Mouse (Mus musculus) MEL (cell line): ENCODE measurements at regions not wholly inside any gene's neighbourhood (a gene's known extent, or its start where the extent isn't known, plus 50 kb on each side); places are given as distances from the start of the nearest gene placed in this dataset.

Experiments used
- DNase-seq: peaks from one replicate; pipeline ENCODE4 v3.0.0; 2011; ENCODE audit warnings: low read depth, low spot score
- H3K27ac ChIP-seq: 2 replicates; pipeline ENCODE4 v1.5.1; 2012; ENCODE audit warnings: low read depth, mild to moderate bottlenecking, control low read depth, low read length, moderate library complexity; ENCODE audit not compliant: control insufficient read depth
- H3K27me3 ChIP-seq, 2 experiments: fragments of 150-350 bp in 1 of 2; sonication (generic) in 1 of 2; 2 replicates each; pipeline ENCODE4 v1.6.1; 2012; ENCODE audit warnings: low read length in 2 of 2, mild to moderate bottlenecking in 2 of 2, improper control_type of control experiment in 1 of 2, moderate library complexity in 1 of 2; ENCODE audit not compliant: insufficient read depth in 2 of 2, control insufficient read depth in 1 of 2
- H3K36me3 ChIP-seq, 2 experiments: 2 replicates each; pipeline ENCODE4 v1.6.1; 2012 to 2014; ENCODE audit warnings: low read length in 2 of 2, improper control_type of control experiment in 1 of 2, inconsistent platforms in 1 of 2, mild to moderate bottlenecking in 1 of 2; ENCODE audit not compliant: insufficient read depth in 2 of 2, control insufficient read depth in 1 of 2
- H3K4me1 ChIP-seq, 2 experiments: fragments of 150-350 bp in 1 of 2; sonication (generic) in 1 of 2; 2 replicates each; pipeline ENCODE4 v1.6.1; 2012; ENCODE audit warnings: low read length in 2 of 2, improper control_type of control experiment in 1 of 2, mild to moderate bottlenecking in 1 of 2; ENCODE audit not compliant: insufficient read depth in 2 of 2, control insufficient read depth in 1 of 2
- H3K4me3 ChIP-seq, 2 experiments: fragments of 150-350 bp in 1 of 2; sonication (generic) in 1 of 2; 2 replicates each; pipeline ENCODE4 v1.5.1; 2012; ENCODE audit warnings: low read depth in 2 of 2, low read length in 2 of 2, mild to moderate bottlenecking in 2 of 2, moderate library complexity in 2 of 2, control low read depth in 1 of 2, improper control_type of control experiment in 1 of 2; ENCODE audit not compliant: control insufficient read depth in 1 of 2, insufficient read depth in 1 of 2
- H3K79me2 ChIP-seq: 2 replicates; pipeline ENCODE4 v1.6.1; 2012; ENCODE audit warnings: mild to moderate bottlenecking, low read length, moderate library complexity; ENCODE audit not compliant: control insufficient read depth, poor library complexity, insufficient read depth
- H3K9ac ChIP-seq: 2 replicates; pipeline ENCODE4 v1.6.1; 2012; ENCODE audit warnings: low read depth, mild to moderate bottlenecking, control low read depth, low read length, moderate library complexity; ENCODE audit not compliant: control insufficient read depth, poor library complexity, severe bottlenecking
- H3K9me3 ChIP-seq: fragments of 150-350 bp; sonication (generic); replicated peaks from 2 replicates; pipeline ENCODE4 v1.6.1; 2012; ENCODE audit warnings: mild to moderate bottlenecking, low read length, improper control_type of control experiment, moderate library complexity; ENCODE audit not compliant: insufficient read depth
- BHLHE40 ChIP-seq: IDR thresholded peaks from 2 replicates; pipeline ENCODE4 v1.6.1; 2012; ENCODE audit warnings: low read depth, mild to moderate bottlenecking, inconsistent platforms, low read length, improper control_type of control experiment, borderline replicate concordance
- CHD1 ChIP-seq: IDR thresholded peaks from 2 replicates; pipeline ENCODE4 v1.6.1; 2012; ENCODE audit warnings: low read depth, mild to moderate bottlenecking, inconsistent platforms, low read length, improper control_type of control experiment
- GABPA ChIP-seq: IDR thresholded peaks from 2 replicates; pipeline ENCODE4 v1.6.1; 2012; ENCODE audit warnings: low read depth, mild to moderate bottlenecking, inconsistent platforms, low read length, improper control_type of control experiment, moderate library complexity
- GATA1 ChIP-seq: IDR thresholded peaks from 2 replicates; pipeline ENCODE4 v1.6.1; 2011; ENCODE audit warnings: low read depth, low read length, improper control_type of control experiment
- HCFC1 ChIP-seq: IDR thresholded peaks from 2 replicates; pipeline ENCODE4 v1.6.1; 2012; ENCODE audit warnings: low read depth, mild to moderate bottlenecking, inconsistent platforms, low read length, improper control_type of control experiment, moderate library complexity
- JUND ChIP-seq: IDR thresholded peaks from 2 replicates; pipeline ENCODE4 v1.6.1; 2011; ENCODE audit warnings: low read depth, mild to moderate bottlenecking, improper control_type of control experiment, low read length
- KAT2A ChIP-seq: conservative IDR thresholded peaks from 2 replicates; pipeline ENCODE4 v1.6.1; 2012; ENCODE audit warnings: low read depth, low read length, improper control_type of control experiment, inconsistent platforms
- MAX ChIP-seq: IDR thresholded peaks from 2 replicates; pipeline ENCODE4 v1.6.1; 2011; ENCODE audit warnings: low read length, improper control_type of control experiment
- MAZ ChIP-seq: IDR thresholded peaks from 2 replicates; pipeline ENCODE4 v1.6.1; 2012; ENCODE audit warnings: low read depth, mild to moderate bottlenecking, inconsistent platforms, low read length, improper control_type of control experiment
- MXI1 ChIP-seq: IDR thresholded peaks from 2 replicates; pipeline ENCODE4 v1.6.1; 2011; ENCODE audit warnings: mild to moderate bottlenecking, low read depth, low read length, improper control_type of control experiment
- MYC ChIP-seq: IDR thresholded peaks from 2 replicates; pipeline ENCODE4 v1.6.1; 2011; ENCODE audit warnings: low read depth, mild to moderate bottlenecking, low read length, improper control_type of control experiment, moderate library complexity
- POLR2A ChIP-seq, 2 experiments: IDR thresholded peaks; 2 replicates each; pipeline ENCODE4 v1.6.1; 2011 to 2012; ENCODE audit warnings: low read length in 2 of 2, mild to moderate bottlenecking in 2 of 2, control low read depth in 1 of 2, improper control_type of control experiment in 1 of 2, low read depth in 1 of 2, moderate library complexity in 1 of 2; ENCODE audit not compliant: control insufficient read depth in 1 of 2, insufficient read depth in 1 of 2, poor library complexity in 1 of 2
- TAL1 ChIP-seq: IDR thresholded peaks from 2 replicates; pipeline ENCODE4 v1.6.1; 2012; ENCODE audit warnings: mild to moderate bottlenecking, inconsistent platforms, low read length, moderate library complexity, mixed read lengths
- TBP ChIP-seq: IDR thresholded peaks from 2 replicates; pipeline ENCODE4 v1.8.0; 2011; ENCODE audit warnings: low read depth, low read length, improper control_type of control experiment
- USF2 ChIP-seq, 2 experiments: IDR thresholded peaks; 2 replicates each; pipeline ENCODE4 v1.6.1; 2011 to 2012; ENCODE audit warnings: improper control_type of control experiment in 2 of 2, low read length in 2 of 2, borderline replicate concordance in 1 of 2, inconsistent platforms in 1 of 2, low read depth in 1 of 2, mild to moderate bottlenecking in 1 of 2; ENCODE audit not compliant: insufficient read depth in 1 of 2
- ZKSCAN1 ChIP-seq: IDR thresholded peaks from 2 replicates; pipeline ENCODE4 v1.6.1; 2012; ENCODE audit warnings: low read depth, mild to moderate bottlenecking, inconsistent platforms, low read length, improper control_type of control experiment, moderate library complexity
- ZNF384 ChIP-seq: IDR thresholded peaks from 2 replicates; pipeline ENCODE4 v1.6.1; 2012; ENCODE audit warnings: low read depth, mild to moderate bottlenecking, inconsistent platforms, low read length, improper control_type of control experiment

DNA sequence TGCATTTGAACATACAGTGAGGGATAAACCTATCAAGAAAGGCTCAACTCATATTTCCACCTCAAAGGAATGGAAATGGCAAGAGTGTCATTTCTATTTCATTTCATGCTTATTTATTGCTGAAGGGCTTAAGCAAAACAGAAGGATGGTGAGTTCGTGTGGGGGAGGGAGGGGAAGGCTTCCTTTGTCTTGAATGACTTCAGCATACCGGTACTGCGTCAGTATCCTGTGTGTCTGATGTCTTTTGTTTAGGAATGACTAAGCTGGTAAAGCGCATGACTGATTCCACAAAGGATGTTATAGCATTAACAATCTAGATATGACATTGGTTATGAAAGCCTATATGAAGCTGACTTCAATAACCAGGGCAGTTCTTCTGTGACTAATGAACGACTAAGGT lies 139.5 kb upstream of the Gap43 start:
- Histone ChIP-seq H3K9ac (no peak overlapping the region), H3K79me2 (no peaks in the 10 kb centered on the region), H3K9me3 (no peaks in the 10 kb centered on the region), H3K27me3 (no peaks in the 10 kb centered on the region), H3K27ac (no peak overlapping the region), H3K4me3 (no peak overlapping the region), H3K36me3 (no peaks in the 10 kb centered on the region), H3K4me1 (no peaks in the 10 kb centered on the region)
- no peak for DNase-seq
- TF ChIP-seq MYC (no peak), MAX (no peak), TAL1 (no peak), MXI1 (no peak), BHLHE40 (no peak), HCFC1 (no peak), POLR2A (IDR thresholded peaks at IDR 0.05; ENCODE audit: control insufficient read depth in 1 of 2, insufficient read depth in 1 of 2, low read depth in 1 of 2, low read length in 2 of 2, poor library complexity in 1 of 2) (no peak), CHD1 (no peak), ZKSCAN1 (no peak), ZNF384 (no peak)

DNA sequence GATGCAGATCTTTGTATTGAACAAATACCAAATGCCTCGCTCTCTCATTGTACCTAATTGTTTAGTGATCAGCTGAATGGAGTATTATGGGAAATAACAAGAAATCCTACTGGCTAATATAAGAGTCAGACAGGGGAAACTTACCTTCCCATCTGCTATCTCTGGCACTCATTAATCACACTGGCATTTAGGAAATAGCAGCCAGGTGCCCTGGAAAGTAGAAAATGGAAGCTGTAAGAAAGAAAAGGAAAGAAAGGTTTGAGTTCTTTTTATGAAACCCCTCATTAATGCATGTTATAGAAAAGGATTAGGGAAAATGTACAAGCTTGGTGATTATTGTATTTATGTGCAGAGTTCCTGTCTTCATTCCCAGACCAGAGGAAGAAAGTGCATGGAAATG lies 126.5 kb upstream of the Gap43 start:
- H3K9me3 ChIP-seq, result no peaks in the 10 kb centered on the region
- H3K36me3 ChIP-seq, result no peaks in the 10 kb centered on the region
- H3K4me1 ChIP-seq, result no peaks in the 10 kb centered on the region
- H3K9ac ChIP-seq, result no peak overlapping the region
- no peak overlapping the region for H3K4me3 ChIP-seq
- H3K27ac ChIP-seq, result no peak overlapping the region
- TF ChIP-seq KAT2A, result no peak
- no peak for TF ChIP-seq JUND
- no peak for TF ChIP-seq CHD1
- TF ChIP-seq MAX, result no peak
- no peak for TF ChIP-seq POLR2A (IDR thresholded peaks at IDR 0.05; ENCODE audit: control insufficient read depth in 1 of 2, insufficient read depth in 1 of 2, low read depth in 1 of 2, low read length in 2 of 2, poor library complexity in 1 of 2)
- TF ChIP-seq TBP, result no peak
- no peak for TF ChIP-seq GABPA
- no peak for TF ChIP-seq GATA1
- TF ChIP-seq MAZ, result no peak
- no peak for TF ChIP-seq USF2 (IDR thresholded peaks at IDR 0.05; ENCODE audit: borderline replicate concordance in 1 of 2, insufficient read depth in 1 of 2, low read depth in 1 of 2, low read length in 2 of 2)
- TF ChIP-seq TAL1, result no peak
- no peak for TF ChIP-seq ZNF384
- no peak for DNase-seq
- H3K27me3 ChIP-seq, result no peaks in the 10 kb centered on the region
- no peaks in the 10 kb centered on the region for H3K79me2 ChIP-seq
